Mouse (Mus musculus) hindbrain, embryonic 10.5 days (tissue): ENCODE results near the gene Hmox2. TPM values are rescaled to one million over a fixed set of nuclear protein-coding genes. Genes with fewer than 3 reads are reported as not detected.
A peak's percentile ranks its signal among the peaks of the same experiment; 100 is the strongest.

Source experiments
- DNase-seq: peaks from one replicate; pipeline ENCODE4 v3.0.0-alpha.2; 2017; ENCODE audit warnings: low spot score
- H3K27ac ChIP-seq: fragments of 300-500 bp; sonication (generic); 2 replicates; pipeline ENCODE4 v1.5.1; 2016; ENCODE audit warnings: mild to moderate bottlenecking, moderate library complexity
- H3K27me3 ChIP-seq: fragments of 300-500 bp; sonication (generic); 2 replicates; pipeline ENCODE4 v1.6.1; 2016; ENCODE audit warnings: mild to moderate bottlenecking; ENCODE audit not compliant: poor library complexity, insufficient read depth, severe bottlenecking
- H3K36me3 ChIP-seq: fragments of 300-500 bp; sonication (generic); 2 replicates; pipeline ENCODE4 v1.6.1; 2016; ENCODE audit warnings: mild to moderate bottlenecking, moderate library complexity
- H3K4me1 ChIP-seq: fragments of 300-500 bp; sonication (generic); replicated peaks from 2 replicates; pipeline ENCODE4 v1.6.1; 2016; ENCODE audit warnings: mild to moderate bottlenecking
- H3K4me3 ChIP-seq: fragments of 300-500 bp; sonication (generic); 2 replicates; pipeline ENCODE4 v1.5.1; 2016; ENCODE audit warnings: mild to moderate bottlenecking, moderate library complexity
- H3K9me3 ChIP-seq: fragments of 300-500 bp; sonication (generic); 2 replicates; pipeline ENCODE4 v1.6.1; 2016; ENCODE audit warnings: mild to moderate bottlenecking, moderate library complexity
- WGBS: fragments of 180-500 bp; shearing (Covaris S2); methylation state at CpG from one replicate; pipeline ENCODE4 v1.1.7; 2016; 5-methylcytosine and 5-hydroxymethylcytosine counted together
- polyA plus RNA-seq: library from polyadenylated mRNA; unstranded; fragments of >200 nt; fragmentation: Nextera tagmentation; extraction: Ambion mirVana; gene quantifications from 2 replicates; pipeline ENCODE4 v1.2.1, GENCODE M21; 2016

Gene Hmox2
- polyA plus RNA-seq, 1 experiment from 2014 or later = 93.3 TPM

DNA sequence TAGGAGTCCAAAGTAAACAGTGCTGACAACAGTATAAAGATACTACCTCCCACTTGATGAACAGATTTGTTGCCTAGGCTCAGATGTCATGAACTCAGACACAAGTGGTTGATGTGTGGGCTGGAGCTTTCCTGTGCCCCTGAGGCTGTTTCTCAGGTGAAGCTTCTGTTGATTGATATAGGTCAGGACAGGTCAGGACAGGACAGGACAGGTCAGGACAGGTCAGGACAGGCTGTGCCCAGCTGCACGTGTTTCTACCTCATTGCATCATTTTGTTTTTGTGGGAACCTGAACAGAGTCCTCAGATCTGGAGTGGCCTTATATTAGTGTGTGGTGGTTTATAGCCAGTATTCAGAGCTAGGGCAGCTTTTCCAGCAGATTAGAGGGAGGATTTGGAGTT, 23.5 kb upstream of the Hmox2 start:
- no peak for DNase-seq
- H3K9me3 ChIP-seq = no peaks in the 10 kb centered on the region
- no peaks in the 10 kb centered on the region for H3K27me3 ChIP-seq
- peaks cover 100% of the 10 kb centered on the region for H3K36me3 ChIP-seq
- H3K4me3 ChIP-seq = no peak overlapping the region
- 74% methylated on average over 1 of the region's 1 CpGs for WGBS
- H3K4me1 ChIP-seq = no peaks in the 10 kb centered on the region
- no peak overlapping the region for H3K27ac ChIP-seq

DNA sequence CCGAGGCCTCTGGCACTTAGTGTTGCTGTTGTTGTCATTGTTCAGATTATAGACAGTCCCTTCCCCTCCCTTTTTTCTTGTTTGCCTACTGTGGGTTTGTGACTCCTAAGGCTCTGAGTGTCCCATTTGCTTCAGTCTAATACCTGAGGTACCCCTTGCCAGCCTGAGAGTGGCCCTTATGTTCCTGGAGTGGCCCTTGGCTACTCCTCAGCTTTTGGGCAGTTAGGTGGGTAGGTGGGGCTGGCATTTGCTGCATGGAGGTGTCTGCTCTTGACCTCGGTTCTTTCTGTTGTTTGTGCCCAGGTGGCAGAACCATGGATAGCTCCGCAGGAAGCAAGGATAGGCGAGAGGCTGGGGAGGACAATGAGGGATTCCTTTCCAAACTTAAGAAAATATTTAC, 20.6 kb upstream of the Hmox2 start:
- WGBS = 66% methylated on average over 4 of the region's 4 CpGs
- Histone ChIP-seq H3K4me1 (no peaks in the 10 kb centered on the region), H3K9me3 (no peaks in the 10 kb centered on the region), H3K27me3 (no peaks in the 10 kb centered on the region), H3K27ac (no peak overlapping the region), H3K4me3 (no peak overlapping the region), H3K36me3 (peaks cover 100% of the 10 kb centered on the region)
- no peak for DNase-seq

DNA sequence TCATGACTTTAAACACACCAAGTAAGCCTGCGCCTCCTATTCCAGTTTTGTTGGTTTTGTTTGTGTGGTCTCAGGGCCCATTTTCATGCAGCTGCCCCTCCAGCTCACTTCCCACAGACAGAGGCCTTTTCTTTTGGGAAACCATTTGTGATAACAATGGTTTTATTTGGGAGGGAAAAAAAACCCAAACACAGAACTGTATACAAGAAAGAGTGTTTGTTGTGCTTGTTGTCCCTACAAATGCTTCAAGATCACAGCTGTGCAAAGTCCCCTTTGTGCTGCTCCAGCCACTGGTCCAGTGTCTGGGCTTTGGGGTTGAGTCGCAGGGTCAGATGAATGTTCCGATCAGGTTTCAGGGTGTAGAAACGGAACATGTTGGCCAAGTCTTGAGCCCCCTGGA, 15.0 kb upstream of the Hmox2 start:
- no peaks in the 10 kb centered on the region for H3K4me1 ChIP-seq
- WGBS = 96% methylated on average over 4 of the region's 4 CpGs
- H3K27me3 ChIP-seq = no peaks in the 10 kb centered on the region
- peaks cover 100% of the 10 kb centered on the region for H3K36me3 ChIP-seq
- no peak overlapping the region for H3K4me3 ChIP-seq
- no peaks in the 10 kb centered on the region for H3K9me3 ChIP-seq
- no peak for DNase-seq
- no peak overlapping the region for H3K27ac ChIP-seq

DNA sequence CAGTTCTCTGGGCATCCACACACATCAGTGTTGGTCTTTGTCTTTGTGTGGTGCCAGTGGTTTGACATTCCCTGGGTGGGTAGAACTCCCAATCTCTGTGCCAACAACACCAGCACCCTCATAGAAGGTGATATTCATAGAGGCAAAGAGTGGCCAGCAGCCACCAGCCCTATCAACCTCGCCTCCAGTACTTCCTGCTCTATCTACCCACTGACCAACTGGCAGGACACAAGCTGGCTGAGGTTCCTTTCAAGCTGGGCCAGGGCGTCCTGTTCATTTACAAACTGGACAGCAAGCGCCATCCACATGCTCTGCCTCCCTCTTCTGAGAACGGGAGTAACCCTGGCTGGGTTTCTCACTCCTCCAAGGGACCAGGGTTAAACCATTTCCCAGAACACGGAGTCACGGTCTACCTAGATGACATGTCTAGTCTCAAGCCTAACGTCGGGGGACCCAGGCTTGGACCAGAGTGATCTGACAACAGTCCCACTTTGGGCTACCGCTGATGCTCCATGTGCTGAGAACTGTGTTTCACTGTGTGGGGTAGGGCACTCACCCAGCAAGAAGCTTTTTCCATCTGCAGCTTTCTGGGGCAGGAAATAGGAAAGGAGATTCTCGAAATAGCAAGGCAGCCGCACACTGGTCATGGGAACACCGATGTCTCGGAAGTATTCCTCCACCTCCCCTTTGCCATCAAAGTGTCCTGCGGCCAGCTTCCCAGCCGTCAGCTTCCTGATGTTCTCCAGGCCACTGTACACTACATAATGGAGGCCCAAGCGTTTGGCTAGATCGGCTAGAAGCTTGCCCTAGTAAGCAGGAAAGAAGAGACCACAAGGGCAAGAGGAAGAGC, 12.1 kb upstream of the Hmox2 start:
- H3K27me3 ChIP-seq = no peaks in the 10 kb centered on the region

DNA sequence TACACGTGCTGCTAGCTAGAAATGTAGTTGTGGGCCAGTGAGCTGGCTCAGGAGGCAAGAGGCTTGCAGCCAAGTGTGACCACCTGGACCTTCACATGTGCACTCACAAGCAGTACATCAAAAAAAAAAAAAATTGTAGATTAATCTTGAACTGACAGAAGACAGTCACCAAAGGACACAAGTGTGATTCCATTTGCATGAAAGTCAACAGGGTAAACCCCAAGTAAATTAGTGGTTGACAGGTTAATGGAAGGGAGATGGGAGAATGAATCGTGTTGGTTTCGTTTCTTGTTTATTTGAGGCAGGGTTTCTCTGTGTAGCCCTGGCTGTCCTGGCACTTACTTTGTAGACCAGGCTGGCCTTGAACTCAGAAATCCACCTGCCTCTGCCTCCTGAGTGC, 8.3 kb upstream of the Hmox2 start:
- WGBS = 79% methylated on average over 3 of the region's 3 CpGs
- Histone ChIP-seq H3K27ac (peak overlapping the region; percentile 97), H3K27me3 (no peaks in the 10 kb centered on the region), H3K4me1 (peaks cover 17% of the 10 kb centered on the region), H3K4me3 (peak overlapping the region; percentile 76), H3K36me3 (peaks cover 41% of the 10 kb centered on the region), H3K9me3 (no peaks in the 10 kb centered on the region)
- DNase-seq = no peak

More for the DNA sequence above, 12.1 kb upstream of the Hmox2 start:
- Histone ChIP-seq H3K4me3 (no peak overlapping the region), H3K27ac (no peak overlapping the region), H3K36me3 (peaks cover 78% of the 10 kb centered on the region), H3K4me1 (peaks cover 9% of the 10 kb centered on the region), H3K9me3 (no peaks in the 10 kb centered on the region)
- no peak for DNase-seq
- WGBS = 93% methylated on average over 17 of the region's 17 CpGs

DNA sequence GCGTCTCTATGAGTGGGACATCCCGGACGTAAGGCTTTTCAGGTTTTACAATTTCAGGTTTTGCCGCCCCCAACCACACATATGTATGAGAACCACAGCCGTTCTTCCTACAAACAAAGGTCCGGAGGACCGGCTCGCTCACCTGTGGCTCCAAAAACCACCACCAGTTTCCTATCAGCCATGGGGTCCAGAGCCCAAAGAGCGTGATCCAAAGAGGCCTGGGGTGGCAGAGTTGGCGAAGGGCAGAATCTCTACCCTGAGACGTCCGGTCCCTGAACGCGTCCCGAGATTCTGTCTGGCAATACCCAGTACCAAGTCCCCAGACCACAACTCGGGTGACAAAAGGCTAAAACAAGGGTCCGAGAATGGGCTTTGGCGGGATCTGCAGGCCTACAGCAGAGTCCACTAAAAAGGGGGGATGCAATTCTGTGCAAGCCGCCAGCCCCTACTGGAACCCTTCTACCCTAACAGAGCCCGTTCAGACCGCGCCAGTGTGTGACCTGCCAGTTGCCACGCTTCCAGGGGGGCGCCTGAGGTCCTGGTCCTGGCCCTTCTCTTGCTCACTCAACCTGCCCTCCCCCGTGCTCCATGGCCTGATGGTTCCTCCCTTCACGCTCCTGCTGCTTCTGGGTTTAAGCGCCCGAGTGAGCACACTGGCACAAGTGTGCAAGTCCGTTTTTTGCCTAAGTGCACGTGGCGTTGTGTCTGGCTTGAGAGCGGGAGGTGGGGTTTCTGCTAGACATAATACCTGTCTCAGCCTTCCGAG, 7.2 kb upstream of the Hmox2 start, which contains the start of gene Nmral1:
Gene Nmral1, minus strand, starts transcription at position 604 of the 766 bp plus-strand sequence.
- Histone ChIP-seq H3K9me3 (no peaks in the 10 kb centered on the region), H3K4me3 (peak within 1 kb of the TSS; percentile 76), H3K36me3 (peaks cover 30% of the 10 kb centered on the region), H3K27me3 (no peaks in the 10 kb centered on the region), H3K27ac (peak within 1 kb of the TSS; percentile 97), H3K4me1 (peaks cover 17% of the 10 kb centered on the region)
- peak; percentile 86 for DNase-seq
- 10% methylated on average over 33 of the region's 33 CpGs for WGBS

DNA sequence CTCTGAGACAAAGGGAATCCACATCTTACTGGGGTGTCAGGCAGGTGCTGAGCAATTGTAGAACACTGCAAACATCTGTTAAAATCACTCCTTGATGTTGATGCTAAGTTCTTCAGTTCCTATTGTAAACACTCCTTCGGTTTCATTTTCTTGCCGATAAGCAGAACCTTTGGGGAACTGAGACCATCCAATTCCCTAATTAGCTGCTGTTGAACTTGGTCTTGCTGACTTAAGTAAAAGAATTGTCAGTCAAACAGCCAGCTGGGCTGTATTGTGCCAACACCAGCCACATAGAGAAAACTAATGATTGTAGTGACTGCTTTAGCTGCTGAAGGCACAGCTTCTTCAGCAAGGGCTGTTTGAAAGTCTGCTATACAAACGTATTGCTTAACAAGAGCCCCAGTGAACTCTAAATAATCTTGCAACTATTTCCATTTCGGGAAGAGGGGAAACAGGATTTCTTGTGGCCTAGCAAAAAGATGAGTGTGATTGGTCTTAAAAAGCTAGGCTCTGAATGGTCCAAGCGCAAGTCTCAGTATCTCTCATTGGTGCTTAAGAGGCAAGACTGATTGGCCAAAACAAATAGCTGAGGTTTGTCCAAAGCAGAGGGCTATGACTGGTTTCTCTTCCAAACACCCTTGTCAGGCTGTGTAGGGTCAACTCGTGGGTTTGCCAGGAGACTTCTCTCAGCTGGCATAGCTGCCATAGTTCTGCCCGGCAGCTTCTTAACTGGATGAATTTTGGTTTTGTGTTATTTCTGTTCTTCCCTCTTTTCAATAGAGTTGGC, 3.8 kb upstream of the Hmox2 start:
- H3K9me3 ChIP-seq = no peaks in the 10 kb centered on the region
- 80% methylated on average over 7 of the region's 7 CpGs for WGBS

DNA sequence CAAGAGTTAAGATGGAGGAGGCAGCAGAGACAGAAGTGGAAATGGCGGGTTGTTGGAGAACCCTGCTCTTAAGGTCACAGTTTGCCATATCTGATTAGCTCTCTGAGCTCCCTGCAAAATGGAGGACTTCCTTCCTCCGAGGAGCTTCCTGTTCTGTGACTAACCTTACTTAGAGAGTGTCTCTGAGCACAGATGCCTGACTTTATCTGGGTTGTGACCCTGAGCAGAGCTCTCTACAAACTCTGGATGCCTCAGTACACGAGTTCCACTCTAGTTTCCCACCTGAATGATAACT, 3.3 kb upstream of the Hmox2 start:
- Histone ChIP-seq H3K36me3 (no peaks in the 10 kb centered on the region), H3K4me1 (peaks cover 26% of the 10 kb centered on the region), H3K9me3 (no peaks in the 10 kb centered on the region), H3K4me3 (no peak overlapping the region), H3K27ac (no peak overlapping the region), H3K27me3 (peaks cover 7% of the 10 kb centered on the region; the same call in 1 of the 2 replicates)
- 73% methylated on average over 3 of the region's 3 CpGs for WGBS
- no peak for DNase-seq

More for the DNA sequence above, 3.8 kb upstream of the Hmox2 start:
- Histone ChIP-seq H3K27me3 (peaks cover 7% of the 10 kb centered on the region; the same call in 1 of the 2 replicates), H3K27ac (no peak overlapping the region), H3K4me3 (no peak overlapping the region), H3K36me3 (no peaks in the 10 kb centered on the region), H3K4me1 (peaks cover 27% of the 10 kb centered on the region)
- DNase-seq = no peak

DNA sequence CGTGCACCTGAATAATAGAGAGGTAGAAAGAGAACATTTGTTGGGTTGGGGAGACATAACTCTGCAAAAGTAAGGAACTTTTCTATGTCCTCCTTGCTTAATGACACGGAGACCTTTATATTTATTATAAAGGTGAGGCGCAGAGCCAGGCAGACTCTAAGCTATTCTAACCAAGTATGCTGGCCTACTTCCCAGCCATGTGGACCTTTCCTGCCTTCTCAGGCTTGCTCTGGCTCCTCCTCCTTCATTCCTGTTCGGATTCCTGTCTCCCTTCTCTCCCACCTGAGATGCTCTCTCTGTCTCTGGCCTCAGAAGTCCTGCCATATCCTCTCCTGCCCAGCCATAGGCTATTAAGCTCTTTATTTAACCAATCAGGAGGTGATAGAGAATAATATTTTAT, 895 bp upstream of the Hmox2 start:
- Histone ChIP-seq H3K4me1 (peaks cover 18% of the 10 kb centered on the region), H3K27ac (no peak overlapping the region), H3K9me3 (no peaks in the 10 kb centered on the region), H3K27me3 (peaks cover 7% of the 10 kb centered on the region; the same call in 1 of the 2 replicates), H3K36me3 (no peaks in the 10 kb centered on the region), H3K4me3 (no peak overlapping the region)
- no peak for DNase-seq
- 77% methylated on average over 4 of the region's 4 CpGs for WGBS

DNA sequence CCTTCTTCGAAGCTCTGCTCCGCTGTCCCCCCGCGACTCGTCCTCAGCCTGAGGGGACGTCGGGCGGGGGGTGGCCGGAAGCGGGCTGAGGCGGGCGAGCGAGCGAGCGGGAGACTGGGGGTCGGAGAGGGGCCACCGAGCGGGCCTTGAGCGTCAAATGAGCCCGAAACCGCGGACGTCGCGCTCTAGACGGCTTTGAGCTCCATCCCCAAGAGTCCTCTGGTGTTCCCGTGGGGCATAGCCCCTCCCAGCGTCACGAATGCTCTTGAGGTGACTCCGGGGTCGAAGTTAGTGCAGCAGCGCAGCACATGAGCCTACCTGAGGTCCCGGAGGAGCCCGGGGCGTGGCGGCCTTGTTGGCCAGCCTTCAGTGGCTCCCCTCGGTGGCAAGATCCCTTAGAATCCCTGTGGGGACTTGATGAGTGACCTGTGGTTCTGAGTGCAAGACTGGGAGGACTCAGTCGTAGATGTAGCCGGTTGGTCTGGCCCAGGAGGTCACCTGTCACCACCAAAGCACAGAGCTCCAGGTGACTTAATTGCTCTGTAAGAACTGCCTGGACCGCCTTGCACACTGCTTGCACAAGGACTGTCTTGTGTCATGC, 467 bp downstream of the Hmox2 start:
- peaks cover 18% of the 10 kb centered on the region for H3K4me1 ChIP-seq
- H3K9me3 ChIP-seq = no peaks in the 10 kb centered on the region
- H3K36me3 ChIP-seq = no peaks in the 10 kb centered on the region
- no peak for DNase-seq
- peak overlapping the region; percentile 91 for H3K27ac ChIP-seq
- WGBS = 2% methylated on average over 40 of the region's 40 CpGs
- peak overlapping the region; percentile 73 for H3K4me3 ChIP-seq
- H3K27me3 ChIP-seq = peaks cover 7% of the 10 kb centered on the region; the same call in 1 of the 2 replicates

DNA sequence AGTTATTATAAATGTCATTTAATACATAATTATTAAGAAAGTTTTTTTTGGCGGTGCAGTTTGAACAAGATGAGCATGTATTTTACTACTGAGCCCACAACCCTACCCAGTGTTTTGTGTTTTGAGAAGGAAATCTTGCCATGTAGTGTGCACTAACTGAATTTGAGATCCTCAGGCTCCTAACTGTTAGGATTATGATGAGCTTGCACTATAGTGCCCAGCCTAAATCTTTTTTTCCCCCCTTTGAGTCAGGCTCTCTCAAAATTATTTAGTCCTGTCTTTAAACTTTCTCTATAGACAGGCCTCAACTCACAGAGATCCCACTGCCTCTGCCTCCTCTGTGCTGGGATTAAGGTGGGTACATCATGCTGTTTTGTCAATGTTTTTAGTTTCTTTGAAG, 1.4 kb downstream of the Hmox2 start:
- Histone ChIP-seq H3K36me3 (no peaks in the 10 kb centered on the region), H3K27me3 (peaks cover 7% of the 10 kb centered on the region; the same call in 1 of the 2 replicates), H3K4me1 (peaks cover 18% of the 10 kb centered on the region), H3K9me3 (no peaks in the 10 kb centered on the region), H3K4me3 (peak overlapping the region; percentile 73; the same call in 1 of the 2 replicates), H3K27ac (no peak overlapping the region)
- 91% methylated on average over 1 of the region's 1 CpGs for WGBS
- no peak for DNase-seq

DNA sequence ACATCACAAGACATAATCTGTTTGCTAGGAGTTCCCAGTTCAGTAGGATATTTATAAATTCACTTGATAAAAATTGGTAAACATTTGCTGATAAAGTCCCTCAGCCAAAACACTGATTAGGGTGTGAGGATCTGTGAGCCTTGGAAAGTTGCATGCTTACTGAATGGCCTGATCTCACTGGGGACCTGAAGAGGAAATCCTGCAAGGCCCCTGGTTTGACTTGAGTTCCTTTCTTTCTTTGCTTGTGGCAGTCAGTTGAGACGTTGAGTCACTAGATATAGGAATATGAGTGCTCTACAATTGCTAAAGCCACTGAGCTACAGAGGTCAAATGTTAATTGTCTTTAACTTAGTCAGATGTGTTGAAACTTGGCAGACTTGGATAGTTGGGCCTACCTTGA, 1.8 kb downstream of the Hmox2 start:
- Histone ChIP-seq H3K4me1 (peaks cover 18% of the 10 kb centered on the region), H3K27ac (no peak overlapping the region), H3K27me3 (peaks cover 7% of the 10 kb centered on the region; the same call in 1 of the 2 replicates), H3K36me3 (no peaks in the 10 kb centered on the region), H3K4me3 (no peak overlapping the region), H3K9me3 (no peaks in the 10 kb centered on the region)
- DNase-seq = no peak
- 84% methylated on average over 1 of the region's 1 CpGs for WGBS
